Mouse (Mus musculus): ENCODE data around the gene Rab25.

Gene Rab25

GRCm38 (mm10) chr3:88501366-88502030 is 46.6 kb downstream of the Rab25 start:
- DNase-seq: no peak

- no peak for DNase-seq
Observed at GRCm38 (mm10) chr3:88500655-88501365, 47.3 kb downstream of the Rab25 start.

GRCm38 (mm10) chr3:88500087-88500486 is 48.0 kb downstream of the Rab25 start:
- no peak for DNase-seq

GRCm38 (mm10) chr3:88499580-88499979 is 48.5 kb downstream of the Rab25 start:
- DNase-seq: no peak

GRCm38 (mm10) chr3:88495741-88496415 is 52.2 kb downstream of the Rab25 start:
- DNase-seq: no peak

GRCm38 (mm10) chr3:88494836-88495628 is 53.1 kb downstream of the Rab25 start:
- no peak for DNase-seq

GRCm38 (mm10) chr3:88493706-88494582 is 54.2 kb downstream of the Rab25 start:
- no peak for DNase-seq

Data from cerebellum, adult 11 months (tissue).